Mouse (Mus musculus): ENCODE measurements around the gene Pin4. TPM values are rescaled to one million over a fixed set of nuclear protein-coding genes. Genes with fewer than 3 reads are reported as not detected.
"Not testable (repeated sequence)": the region's sequence is repeated elsewhere in the genome, so short reads cannot be mapped to it uniquely, and the experiment has no call there.

The Pin4 gene
- polyA plus RNA-seq, 1 experiment from 2014 or later, result 82.0 TPM

GRCm38 (mm10) chrX:102085798-102086443, 33.3 kb upstream of the Pin4 start:
- Histone ChIP-seq H3K27me3 (no peaks in the 10 kb centered on the region), H3K4me1 (replicated peaks) (peaks cover 24% of the 10 kb centered on the region), H3K4me3 (no peak overlapping the region), H3K36me3 (no peaks in the 10 kb centered on the region), H3K9ac (no peak overlapping the region), H3K27ac (no peak overlapping the region), H3K9me3 (no peaks in the 10 kb centered on the region), H3K4me2 (no peak overlapping the region)
- WGBS, result 89% methylated on average over 8 of the region's 8 CpGs
- no peak for ATAC-seq (ENCODE audit: low FRiP score)

GRCm38 (mm10) chrX:102090605-102091004, 28.6 kb upstream of the Pin4 start:
- H3K36me3 ChIP-seq, result no peaks in the 10 kb centered on the region
- H3K9ac ChIP-seq, result no peak overlapping the region
- H3K27ac ChIP-seq, result no peak overlapping the region
- ATAC-seq (ENCODE audit: low FRiP score), result no peak
- H3K9me3 ChIP-seq, result no peaks in the 10 kb centered on the region
- 0 out of 2 replicates have a peak, but pooled peaks cover 5% of the 10 kb centered on the region for H3K27me3 ChIP-seq
- H3K4me1 ChIP-seq (replicated peaks), result no peaks in the 10 kb centered on the region
- no peak overlapping the region for H3K4me3 ChIP-seq
- no peak overlapping the region for H3K4me2 ChIP-seq
- 72% methylated on average over 3 of the region's 3 CpGs for WGBS

DNA sequence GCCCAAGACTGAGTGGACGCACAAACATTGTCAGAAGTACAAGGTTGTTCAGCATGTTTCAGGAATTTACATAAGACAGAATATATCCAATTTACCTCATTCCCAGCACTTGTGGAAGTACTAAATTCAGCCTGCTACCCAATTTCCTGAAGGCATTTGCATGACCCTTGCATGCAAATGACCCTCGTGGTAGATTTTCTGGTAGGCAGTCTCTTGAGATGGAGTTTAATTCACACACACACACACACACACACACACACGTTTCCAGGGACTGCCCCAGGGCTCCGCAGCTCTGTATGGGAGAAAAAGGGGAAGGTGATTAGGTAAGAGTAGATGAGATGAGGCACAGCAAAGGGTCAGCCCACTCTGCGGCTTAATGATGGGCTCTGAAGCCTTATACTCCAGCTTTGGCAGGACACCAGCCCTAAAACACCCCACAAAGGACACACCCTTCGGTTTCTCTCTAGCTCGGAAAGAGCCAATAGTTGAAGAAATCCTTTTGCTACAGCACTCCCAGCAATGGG, 24.8 kb upstream of the Pin4 start:
- no peak overlapping the region for H3K27ac ChIP-seq
- H3K9me3 ChIP-seq, result no peaks in the 10 kb centered on the region
- H3K27me3 ChIP-seq, result 0 out of 2 replicates have a peak, but pooled peaks cover 5% of the 10 kb centered on the region
- H3K4me2 ChIP-seq, result no peak overlapping the region
- WGBS, result 71% methylated on average over 7 of the region's 7 CpGs
- H3K4me3 ChIP-seq, result no peak overlapping the region
- H3K36me3 ChIP-seq, result no peaks in the 10 kb centered on the region
- H3K9ac ChIP-seq, result no peak overlapping the region
- no peak for ATAC-seq (ENCODE audit: low FRiP score)
- no peaks in the 10 kb centered on the region for H3K4me1 ChIP-seq (replicated peaks)

GRCm38 (mm10) chrX:102101886-102102285, 17.4 kb upstream of the Pin4 start:
- Histone ChIP-seq H3K4me1 (replicated peaks) (no peaks in the 10 kb centered on the region; the same call in 1 of the 2 replicates), H3K9ac (no peak overlapping the region), H3K36me3 (no peaks in the 10 kb centered on the region), H3K4me2 (no peak overlapping the region), H3K4me3 (no peak overlapping the region), H3K27ac (no peak overlapping the region), H3K27me3 (no peaks in the 10 kb centered on the region), H3K9me3 (no peaks in the 10 kb centered on the region)
- no peak for ATAC-seq (ENCODE audit: low FRiP score)
- 67% methylated on average over 7 of the region's 7 CpGs for WGBS

GRCm38 (mm10) chrX:102103830-102104229, 15.4 kb upstream of the Pin4 start:
- not testable (repeated sequence) for H3K9ac ChIP-seq; H3K36me3 ChIP-seq; H3K4me3 ChIP-seq; ATAC-seq (ENCODE audit: low FRiP score); H3K27ac ChIP-seq; H3K27me3 ChIP-seq; H3K9me3 ChIP-seq; H3K4me1 ChIP-seq (replicated peaks); H3K4me2 ChIP-seq
- 66% methylated on average over 2 of the region's 2 CpGs for WGBS

GRCm38 (mm10) chrX:102109349-102109748, 9.9 kb upstream of the Pin4 start:
- 79% methylated on average over 5 of the region's 5 CpGs for WGBS
- H3K27ac ChIP-seq; H3K4me3 ChIP-seq; ATAC-seq (ENCODE audit: low FRiP score); H3K4me1 ChIP-seq (replicated peaks); H3K9me3 ChIP-seq; H3K9ac ChIP-seq; H3K4me2 ChIP-seq; H3K36me3 ChIP-seq: not testable (repeated sequence)
- peaks cover 10% of the 10 kb centered on the region; the same call in 1 of the 2 replicates for H3K27me3 ChIP-seq

- Histone ChIP-seq H3K27me3 (peaks cover 5% of the 10 kb centered on the region; the same call in 1 of the 2 replicates), H3K27ac (peak overlapping the region; percentile 83), H3K4me2 (no peak overlapping the region), H3K9ac (no peak overlapping the region), H3K4me1 (replicated peaks) (peaks cover 10% of the 10 kb centered on the region), H3K36me3 (no peaks in the 10 kb centered on the region), H3K4me3 (no peak overlapping the region), H3K9me3 (no peaks in the 10 kb centered on the region)
- ATAC-seq (ENCODE audit: low FRiP score), result no peak
- 29% methylated on average over 4 of the region's 4 CpGs for WGBS
Observed at GRCm38 (mm10) chrX:102115676-102116075, 3.6 kb upstream of the Pin4 start.

DNA sequence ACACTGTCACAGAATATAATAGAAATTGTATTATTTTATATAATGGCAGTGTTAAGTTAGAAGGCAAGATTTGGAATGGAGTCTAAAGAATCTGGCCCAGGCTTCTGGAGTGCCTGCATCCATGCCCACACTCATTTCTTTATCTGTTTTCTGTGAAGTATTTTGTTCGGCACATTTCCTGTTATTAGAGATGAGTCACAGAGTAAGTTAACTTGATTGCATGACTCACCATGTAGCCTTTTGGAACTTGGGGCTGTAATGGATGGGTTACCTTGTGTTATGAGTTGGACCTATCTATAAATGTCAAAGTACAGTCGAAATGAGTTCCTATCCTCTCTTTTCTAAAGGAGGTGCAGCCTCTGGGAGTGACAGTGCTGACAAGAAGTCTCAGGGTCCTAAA, 2.1 kb downstream of the Pin4 start:
- no peaks in the 10 kb centered on the region for H3K27me3 ChIP-seq
- no peak for ATAC-seq (ENCODE audit: low FRiP score)
- no peaks in the 10 kb centered on the region for H3K9me3 ChIP-seq
- H3K27ac ChIP-seq, result no peak overlapping the region
- peaks cover 28% of the 10 kb centered on the region for H3K36me3 ChIP-seq
- WGBS, result 91% methylated on average over 2 of the region's 2 CpGs
- no peak overlapping the region for H3K4me2 ChIP-seq
- peaks cover 5% of the 10 kb centered on the region for H3K4me1 ChIP-seq (replicated peaks)
- H3K4me3 ChIP-seq, result no peak overlapping the region
- no peak overlapping the region for H3K9ac ChIP-seq

GRCm38 (mm10) chrX:102141157-102141556, 21.9 kb downstream of the Pin4 start:
- 71% methylated on average over 1 of the region's 1 CpGs for WGBS
- no peak for ATAC-seq (ENCODE audit: low FRiP score)

GRCm38 (mm10) chrX:102156618-102157422, 37.6 kb downstream of the Pin4 start, which contains the start of gene Ercc6l:
TSS of gene Ercc6l (minus strand) at chrX:102157091.
- no peaks in the 10 kb centered on the region for H3K27me3 ChIP-seq
- H3K4me2 ChIP-seq, result peak within 1 kb of the TSS; percentile 55
- no peaks in the 10 kb centered on the region for H3K36me3 ChIP-seq
- no peaks in the 10 kb centered on the region for H3K9me3 ChIP-seq
- H3K9ac ChIP-seq, result peak within 1 kb of the TSS; percentile 60
- H3K4me1 ChIP-seq (replicated peaks), result no peaks in the 10 kb centered on the region
- WGBS, result 14% methylated on average over 41 of the region's 42 CpGs
- peak within 1 kb of the TSS; percentile 44 for H3K4me3 ChIP-seq
- peak within 1 kb of the TSS; percentile 58 for H3K27ac ChIP-seq
- ATAC-seq (ENCODE audit: low FRiP score), result peak; percentile 99

More at GRCm38 (mm10) chrX:102141157-102141556, 21.9 kb downstream of the Pin4 start:
- Histone ChIP-seq H3K9ac (no peak overlapping the region), H3K4me1 (replicated peaks) (no peaks in the 10 kb centered on the region), H3K4me2 (no peak overlapping the region), H3K9me3 (no peaks in the 10 kb centered on the region), H3K4me3 (no peak overlapping the region), H3K27me3 (0 out of 2 replicates have a peak, but pooled peaks cover under 1% of the 10 kb centered on the region), H3K27ac (no peak overlapping the region), H3K36me3 (no peaks in the 10 kb centered on the region)

- Histone ChIP-seq H3K27me3 (no peaks in the 10 kb centered on the region), H3K4me3 (peak overlapping the region; percentile 44), H3K4me1 (replicated peaks) (no peaks in the 10 kb centered on the region), H3K9me3 (no peaks in the 10 kb centered on the region), H3K4me2 (peak overlapping the region; percentile 45), H3K36me3 (no peaks in the 10 kb centered on the region), H3K9ac (peak overlapping the region; percentile 60), H3K27ac (peak overlapping the region; percentile 58)
- WGBS, result 56% methylated on average over 5 of the region's 5 CpGs
- ATAC-seq (ENCODE audit: low FRiP score), result no peak
Observed at GRCm38 (mm10) chrX:102157423-102157791, 38.2 kb downstream of the Pin4 start.

DNA sequence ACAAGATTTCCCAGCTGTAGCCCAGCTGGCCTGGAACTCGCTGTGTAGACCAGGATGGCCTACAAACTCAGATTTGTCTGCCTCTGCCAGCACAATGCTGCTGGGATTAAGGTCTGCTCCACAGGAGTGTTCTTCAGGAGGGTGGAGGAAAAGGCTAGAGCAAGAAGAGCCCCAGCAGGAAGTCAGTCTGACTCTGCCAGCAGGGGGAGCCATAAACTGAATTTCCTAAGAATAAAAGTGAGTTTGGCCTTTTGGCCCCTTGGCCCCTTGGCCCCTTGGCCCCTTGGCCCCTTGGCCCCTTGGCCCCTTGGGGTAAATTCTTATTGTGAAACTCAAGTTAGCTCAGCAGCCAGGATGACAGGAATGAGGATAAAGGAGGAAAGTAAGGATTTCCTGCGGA, 40.5 kb downstream of the Pin4 start:
- WGBS, result 61% methylated on average over 2 of the region's 2 CpGs
- no peaks in the 10 kb centered on the region for H3K4me1 ChIP-seq (replicated peaks)
- H3K4me2 ChIP-seq, result no peak overlapping the region
- H3K9ac ChIP-seq, result no peak overlapping the region
- H3K9me3 ChIP-seq, result no peaks in the 10 kb centered on the region
- H3K27me3 ChIP-seq, result no peaks in the 10 kb centered on the region
- ATAC-seq (ENCODE audit: low FRiP score), result no peak
- no peak overlapping the region for H3K27ac ChIP-seq
- H3K4me3 ChIP-seq, result no peak overlapping the region
- no peaks in the 10 kb centered on the region for H3K36me3 ChIP-seq
